Mouse (Mus musculus): ENCODE measurements around the gene Ptprj. TPM values are rescaled to one million over a fixed set of nuclear protein-coding genes. Genes with fewer than 3 reads are reported as not detected.
"Not testable (repeated sequence)": the region's sequence is repeated elsewhere in the genome, so short reads cannot be mapped to it uniquely, and the experiment has no call there.

The Ptprj gene
- total and polyA plus RNA-seq, 3 experiments: 3.7 to 10.5 (median 7.4) TPM

DNA sequence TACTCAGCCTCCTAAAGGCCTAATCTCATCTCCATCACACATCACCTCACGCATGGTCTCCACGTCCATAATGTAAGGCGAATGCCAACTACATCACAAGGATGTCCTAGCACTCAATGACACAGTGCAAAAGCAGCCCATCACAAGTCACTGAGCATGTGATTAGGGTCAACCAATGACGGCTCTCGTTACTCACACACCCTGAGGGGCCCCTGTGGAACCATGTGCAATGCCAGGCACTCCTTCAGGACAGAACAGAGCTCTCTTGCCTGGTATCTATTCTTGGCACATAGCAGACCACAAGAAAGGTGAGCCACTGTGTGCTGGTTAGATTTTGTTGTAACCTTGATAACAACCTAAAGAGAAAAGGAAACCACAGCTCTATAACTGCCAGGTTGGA, 116.7 kb downstream of the Ptprj start:
- H3K27ac ChIP-seq: no peak overlapping the region
- H3K4me3 ChIP-seq: no peak overlapping the region
- no peaks in the 10 kb centered on the region for H3K4me1 ChIP-seq (ENCODE audit: control insufficient read depth, insufficient read depth, low read length)
- no peaks in the 10 kb centered on the region for H3K79me2 ChIP-seq (replicated peaks; ENCODE audit: control insufficient read depth, insufficient read depth, low read length)
- H3K36me3 ChIP-seq (ENCODE audit: control insufficient read depth, insufficient read depth, low read length): no peaks in the 10 kb centered on the region
- no peak for DNase-seq
- TF ChIP-seq CTCF (IDR thresholded peaks at IDR 0.05): no peak
- TF ChIP-seq EP300 (IDR thresholded peaks at IDR 0.05; ENCODE audit: insufficient read depth, low read depth, low read length): no peak
- TF ChIP-seq POLR2A (IDR thresholded peaks at IDR 0.05; ENCODE audit: insufficient read depth, low read depth, low read length): no peak
- H3K27me3 ChIP-seq (ENCODE audit: control insufficient read depth, insufficient read depth, low read length): no peaks in the 10 kb centered on the region
- no peak overlapping the region for H3K9ac ChIP-seq (ENCODE audit: low read depth, low read length)
- intact Hi-C loops (cut with DNase I): no loop called here
- 92% methylated on average over 5 of the region's 5 CpGs for WGBS

DNA sequence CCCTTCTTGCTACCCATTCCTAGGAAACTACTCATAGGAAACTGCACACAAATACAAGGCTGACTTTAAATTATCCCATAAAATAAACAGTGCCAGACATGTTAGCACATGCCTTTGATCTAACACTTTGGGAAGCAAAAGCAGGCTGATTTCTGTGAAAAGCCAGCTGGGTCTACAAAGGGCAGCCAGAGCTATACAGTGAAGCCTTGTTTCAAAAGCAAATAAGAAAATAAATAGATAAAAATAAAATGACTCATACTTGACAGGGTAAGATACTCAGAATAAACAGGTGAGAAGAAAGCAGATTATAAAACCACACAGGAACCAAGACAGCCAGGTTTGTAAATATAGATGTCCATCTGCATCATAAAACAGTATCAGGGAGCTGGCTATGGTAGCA, 118.2 kb downstream of the Ptprj start:
- DNase-seq: no peak
- no peak overlapping the region for H3K4me3 ChIP-seq
- intact Hi-C loops (cut with DNase I): no loop called here
- H3K79me2 ChIP-seq (replicated peaks; ENCODE audit: control insufficient read depth, insufficient read depth, low read length): no peaks in the 10 kb centered on the region
- no peak overlapping the region for H3K9ac ChIP-seq (ENCODE audit: low read depth, low read length)
- TF ChIP-seq POLR2A (IDR thresholded peaks at IDR 0.05; ENCODE audit: insufficient read depth, low read depth, low read length) (no peak), CTCF (IDR thresholded peaks at IDR 0.05) (no peak)
- no peaks in the 10 kb centered on the region for H3K36me3 ChIP-seq (ENCODE audit: control insufficient read depth, insufficient read depth, low read length)
- H3K27me3 ChIP-seq (ENCODE audit: control insufficient read depth, insufficient read depth, low read length): no peaks in the 10 kb centered on the region
- H3K4me1 ChIP-seq (ENCODE audit: control insufficient read depth, insufficient read depth, low read length): no peaks in the 10 kb centered on the region
- H3K27ac ChIP-seq: no peak overlapping the region

DNA sequence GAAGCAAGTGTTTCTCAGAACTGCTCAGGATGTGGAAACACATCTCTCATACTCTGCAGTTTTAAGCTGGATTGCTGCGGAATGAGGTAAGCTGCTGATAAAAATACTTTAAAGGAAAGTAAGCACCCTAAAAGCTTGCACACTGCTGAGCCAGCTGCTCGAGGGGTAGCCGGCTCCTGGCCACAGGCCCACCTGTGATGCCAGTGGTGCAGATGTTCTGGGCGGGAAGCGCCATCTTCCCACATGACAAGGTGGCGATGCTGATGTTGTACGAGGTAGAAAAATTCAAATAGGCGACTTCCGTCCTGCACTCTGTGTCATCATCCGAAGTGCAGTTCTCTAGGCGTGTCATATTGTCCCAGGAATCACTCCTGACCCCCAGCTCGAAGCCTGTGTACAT, 122.5 kb downstream of the Ptprj start:
- H3K79me2 ChIP-seq (replicated peaks; ENCODE audit: control insufficient read depth, insufficient read depth, low read length): no peaks in the 10 kb centered on the region
- H3K9ac ChIP-seq (ENCODE audit: low read depth, low read length): no peak overlapping the region
- no peak for DNase-seq
- H3K36me3 ChIP-seq (ENCODE audit: control insufficient read depth, insufficient read depth, low read length): no peaks in the 10 kb centered on the region
- no peak overlapping the region for H3K27ac ChIP-seq
- H3K27me3 ChIP-seq (ENCODE audit: control insufficient read depth, insufficient read depth, low read length): no peaks in the 10 kb centered on the region
- intact Hi-C loops (cut with DNase I): no loop called here
- H3K4me3 ChIP-seq: no peak overlapping the region
- no peak for TF ChIP-seq EP300 (IDR thresholded peaks at IDR 0.05; ENCODE audit: insufficient read depth, low read depth, low read length)
- TF ChIP-seq CTCF (IDR thresholded peaks at IDR 0.05): no peak
- TF ChIP-seq POLR2A (IDR thresholded peaks at IDR 0.05; ENCODE audit: insufficient read depth, low read depth, low read length): no peak
- H3K4me1 ChIP-seq (ENCODE audit: control insufficient read depth, insufficient read depth, low read length): no peaks in the 10 kb centered on the region
- WGBS: 86% methylated on average over 12 of the region's 12 CpGs

DNA sequence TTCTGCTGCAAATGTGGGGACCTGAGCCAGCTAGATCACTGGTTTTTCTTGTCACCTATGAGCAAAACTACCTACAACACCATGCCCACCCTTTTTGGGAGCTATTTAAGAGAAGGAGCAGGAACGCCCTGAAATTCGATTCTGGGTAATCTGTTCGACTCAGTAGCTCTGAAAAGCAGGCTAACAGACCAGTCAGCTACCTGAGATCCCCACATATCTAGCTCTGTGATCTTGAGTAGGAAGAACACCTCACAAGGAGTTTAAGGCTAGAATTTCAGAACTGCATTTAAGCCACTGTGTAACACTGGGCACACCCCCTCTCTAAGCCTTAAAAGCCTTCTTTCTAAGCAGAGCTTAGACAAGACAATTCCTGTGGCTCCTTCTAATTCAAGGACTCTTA, 128.1 kb downstream of the Ptprj start:
- no peak for DNase-seq
- Histone ChIP-seq H3K79me2 (replicated peaks; ENCODE audit: control insufficient read depth, insufficient read depth, low read length) (no peaks in the 10 kb centered on the region), H3K4me1 (ENCODE audit: control insufficient read depth, insufficient read depth, low read length) (no peaks in the 10 kb centered on the region), H3K27ac (no peak overlapping the region), H3K9ac (ENCODE audit: low read depth, low read length) (no peak overlapping the region), H3K27me3 (ENCODE audit: control insufficient read depth, insufficient read depth, low read length) (no peaks in the 10 kb centered on the region), H3K36me3 (ENCODE audit: control insufficient read depth, insufficient read depth, low read length) (no peaks in the 10 kb centered on the region), H3K4me3 (no peak overlapping the region)
- no peak for TF ChIP-seq CTCF (IDR thresholded peaks at IDR 0.05)
- TF ChIP-seq POLR2A (IDR thresholded peaks at IDR 0.05; ENCODE audit: insufficient read depth, low read depth, low read length): no peak
- TF ChIP-seq EP300 (IDR thresholded peaks at IDR 0.05; ENCODE audit: insufficient read depth, low read depth, low read length): no peak
- intact Hi-C loops (cut with DNase I): no loop called here
- 92% methylated on average over 3 of the region's 3 CpGs for WGBS

DNA sequence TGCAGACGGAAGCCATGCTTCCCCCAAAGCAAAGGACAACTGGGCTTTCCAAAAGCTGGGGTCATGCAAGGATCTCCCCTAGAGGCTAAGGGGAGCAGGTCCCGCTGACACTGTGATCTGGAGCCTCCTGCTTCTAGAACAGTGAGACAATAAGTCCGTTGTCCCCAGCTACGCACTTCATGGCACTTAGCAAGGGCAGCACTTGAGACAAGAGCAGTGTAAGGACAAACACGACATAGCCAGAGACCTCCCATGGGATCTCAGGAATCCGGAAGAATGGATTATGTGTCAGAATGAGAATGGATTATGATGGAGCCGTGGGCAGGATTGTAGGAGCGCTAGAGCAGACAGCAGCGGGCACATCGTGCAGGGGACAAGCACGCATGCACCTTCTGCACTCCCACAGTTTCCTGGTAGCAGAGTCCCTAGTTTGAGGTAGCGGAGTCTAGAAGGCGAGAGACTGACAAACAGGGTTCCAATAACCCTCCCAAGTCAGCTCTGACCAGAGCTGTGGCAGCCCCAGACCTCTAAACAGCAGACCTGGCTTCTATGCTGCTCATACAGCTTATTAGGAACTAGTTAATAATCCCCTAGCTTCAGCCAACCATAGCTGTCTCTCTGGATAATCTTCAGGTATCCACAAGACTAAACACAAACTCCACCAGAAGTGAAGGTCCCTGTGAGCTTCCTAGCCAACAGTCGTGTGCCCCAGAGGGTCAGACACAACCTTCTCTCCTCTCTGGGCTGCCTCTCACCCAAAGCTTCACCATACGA, 131.3 kb downstream of the Ptprj start:
- H3K27me3 ChIP-seq (ENCODE audit: control insufficient read depth, insufficient read depth, low read length): no peaks in the 10 kb centered on the region
- no peak overlapping the region for H3K4me3 ChIP-seq
- whole genome bisulfite sequencing: 77% methylated on average over 15 of the region's 15 CpGs
- no peaks in the 10 kb centered on the region for H3K79me2 ChIP-seq (replicated peaks; ENCODE audit: control insufficient read depth, insufficient read depth, low read length)
- no peaks in the 10 kb centered on the region for H3K4me1 ChIP-seq (ENCODE audit: control insufficient read depth, insufficient read depth, low read length)
- DNase-seq: no peak
- intact Hi-C loops (cut with DNase I): no loop called here
- no peak overlapping the region for H3K9ac ChIP-seq (ENCODE audit: low read depth, low read length)
- H3K27ac ChIP-seq: no peak overlapping the region
- no peaks in the 10 kb centered on the region for H3K36me3 ChIP-seq (ENCODE audit: control insufficient read depth, insufficient read depth, low read length)
- no peak for TF ChIP-seq POLR2A (IDR thresholded peaks at IDR 0.05; ENCODE audit: insufficient read depth, low read depth, low read length)
- TF ChIP-seq CTCF (IDR thresholded peaks at IDR 0.05): no peak
- no peak for TF ChIP-seq EP300 (IDR thresholded peaks at IDR 0.05; ENCODE audit: insufficient read depth, low read depth, low read length)

DNA sequence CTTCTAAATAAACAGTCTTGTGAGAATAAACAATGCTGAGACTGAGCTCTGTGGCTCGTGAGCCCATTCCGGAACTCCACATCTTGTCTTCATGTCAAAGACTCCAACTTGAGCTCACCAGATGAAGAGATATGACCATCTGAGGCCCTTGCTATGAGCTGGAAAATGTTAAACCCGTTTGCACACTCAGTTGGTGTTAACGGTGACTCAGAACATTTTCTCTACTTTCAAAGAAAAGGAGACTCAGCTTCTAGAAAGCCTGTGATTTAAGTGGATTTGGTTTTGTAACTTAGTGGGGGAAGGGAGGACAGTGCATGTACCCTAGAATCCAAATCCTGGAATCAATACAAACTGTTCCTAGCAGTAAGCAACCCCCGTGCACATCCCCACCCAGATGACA, 136.6 kb downstream of the Ptprj start:
- intact Hi-C loops (cut with DNase I): no loop called here
- H3K27ac ChIP-seq: no peak overlapping the region
- TF ChIP-seq EP300 (IDR thresholded peaks at IDR 0.05; ENCODE audit: insufficient read depth, low read depth, low read length) (no peak), POLR2A (IDR thresholded peaks at IDR 0.05; ENCODE audit: insufficient read depth, low read depth, low read length) (no peak), CTCF (IDR thresholded peaks at IDR 0.05) (no peak)
- H3K79me2 ChIP-seq (replicated peaks; ENCODE audit: control insufficient read depth, insufficient read depth, low read length): no peaks in the 10 kb centered on the region
- 68% methylated on average over 5 of the region's 5 CpGs for WGBS
- H3K4me1 ChIP-seq (ENCODE audit: control insufficient read depth, insufficient read depth, low read length): no peaks in the 10 kb centered on the region
- no peak overlapping the region for H3K4me3 ChIP-seq
- no peaks in the 10 kb centered on the region for H3K36me3 ChIP-seq (ENCODE audit: control insufficient read depth, insufficient read depth, low read length)
- DNase-seq: no peak
- no peak overlapping the region for H3K9ac ChIP-seq (ENCODE audit: low read depth, low read length)
- no peaks in the 10 kb centered on the region for H3K27me3 ChIP-seq (ENCODE audit: control insufficient read depth, insufficient read depth, low read length)

DNA sequence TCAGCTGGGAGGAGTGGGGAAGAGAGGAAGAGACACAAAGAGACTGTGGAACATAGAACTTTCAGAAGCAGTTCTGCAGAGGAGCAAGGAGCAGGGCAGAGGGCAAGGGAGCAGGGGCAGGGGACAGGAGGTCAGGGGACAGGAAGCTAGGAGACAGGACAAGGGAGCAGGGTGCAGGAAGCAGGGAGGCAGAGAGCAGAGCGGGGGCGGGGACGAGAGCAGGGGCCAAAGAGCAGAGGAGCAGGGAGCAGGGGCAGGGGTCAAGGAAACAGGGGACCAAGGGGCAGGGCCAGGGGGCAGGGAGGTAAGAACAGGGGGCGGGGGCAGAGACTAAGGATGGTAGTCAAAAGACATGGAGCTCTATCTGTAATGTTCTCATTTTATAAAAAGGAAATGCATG, 138.6 kb downstream of the Ptprj start:
- DNase-seq; H3K9ac ChIP-seq (ENCODE audit: low read depth, low read length); H3K79me2 ChIP-seq (replicated peaks; ENCODE audit: control insufficient read depth, insufficient read depth, low read length); intact Hi-C loops (cut with DNase I); H3K4me3 ChIP-seq; H3K27me3 ChIP-seq (ENCODE audit: control insufficient read depth, insufficient read depth, low read length); H3K36me3 ChIP-seq (ENCODE audit: control insufficient read depth, insufficient read depth, low read length); H3K4me1 ChIP-seq (ENCODE audit: control insufficient read depth, insufficient read depth, low read length); H3K27ac ChIP-seq: not testable (repeated sequence)
- 64% methylated on average over 4 of the region's 4 CpGs for WGBS

DNA sequence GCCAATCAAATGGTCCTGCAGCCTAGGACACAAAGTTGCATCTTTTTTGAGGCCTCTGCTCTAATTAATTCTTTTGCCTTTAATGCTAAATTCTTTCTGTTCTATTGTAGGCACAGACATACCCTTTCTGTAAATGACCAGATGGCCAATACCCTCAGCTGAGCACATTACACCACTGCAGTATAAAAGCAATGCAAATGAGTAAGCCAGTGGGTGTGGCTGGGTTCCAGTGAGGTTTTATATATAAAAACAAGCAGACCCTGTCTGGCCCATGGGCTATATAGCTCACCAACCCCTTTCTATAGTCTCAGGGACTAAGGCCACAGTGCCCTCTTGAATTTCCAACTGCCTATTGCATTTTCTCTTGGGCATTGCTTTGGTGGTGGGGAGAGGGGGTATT, 140.3 kb downstream of the Ptprj start:
- H3K4me1 ChIP-seq (ENCODE audit: control insufficient read depth, insufficient read depth, low read length); H3K27ac ChIP-seq; H3K79me2 ChIP-seq (replicated peaks; ENCODE audit: control insufficient read depth, insufficient read depth, low read length); H3K36me3 ChIP-seq (ENCODE audit: control insufficient read depth, insufficient read depth, low read length); H3K9ac ChIP-seq (ENCODE audit: low read depth, low read length); DNase-seq; intact Hi-C loops (cut with DNase I); H3K4me3 ChIP-seq; H3K27me3 ChIP-seq (ENCODE audit: control insufficient read depth, insufficient read depth, low read length): not testable (repeated sequence)

DNA sequence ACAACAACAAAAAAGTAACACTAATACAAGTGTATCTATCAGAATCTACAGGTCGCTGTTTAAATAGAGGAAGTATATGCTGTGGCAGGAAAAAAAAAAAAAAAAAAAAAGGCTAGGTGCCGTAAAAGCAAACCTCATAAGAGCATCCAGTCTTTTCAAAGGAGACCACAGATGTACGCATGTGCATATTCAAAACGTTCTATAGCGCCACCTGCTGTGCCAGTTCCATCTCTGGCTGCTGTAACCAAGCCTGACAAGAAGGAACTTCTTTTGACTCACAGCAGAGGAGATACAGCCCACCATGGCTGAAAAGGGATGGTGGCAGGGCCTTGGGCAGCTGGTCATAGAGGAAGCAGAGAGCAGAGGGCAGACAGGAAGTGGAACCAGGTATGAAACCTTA, 143.0 kb downstream of the Ptprj start:
- 91% methylated on average over 1 of the region's 5 CpGs for WGBS
- H3K9ac ChIP-seq (ENCODE audit: low read depth, low read length); DNase-seq; H3K4me1 ChIP-seq (ENCODE audit: control insufficient read depth, insufficient read depth, low read length); H3K36me3 ChIP-seq (ENCODE audit: control insufficient read depth, insufficient read depth, low read length); H3K4me3 ChIP-seq; H3K79me2 ChIP-seq (replicated peaks; ENCODE audit: control insufficient read depth, insufficient read depth, low read length); H3K27me3 ChIP-seq (ENCODE audit: control insufficient read depth, insufficient read depth, low read length); intact Hi-C loops (cut with DNase I); H3K27ac ChIP-seq: not testable (repeated sequence)

All from heart, adult 2 months (tissue).